Mouse (Mus musculus): ENCODE data around the gene Camk2n1. TPM values are rescaled to one million over a fixed set of nuclear protein-coding genes. Genes with fewer than 3 reads are reported as not detected.
"Not testable (repeated sequence)": the region's sequence is repeated elsewhere in the genome, so short reads cannot be mapped to it uniquely, and the experiment has no call there.

The Camk2n1 gene
- under 1 TPM; 0.38 to 0.80 TPM for polyA plus RNA-seq (2017; shearing (Covaris generic))

- peak; percentile 12 for ATAC-seq
These were observed at the start of gene Camk2n1 for GRCm38 (mm10) chr4:138453753-138454570. TSS of gene Camk2n1 (plus strand) at chr4:138454314.

- ATAC-seq: no peak
These were observed 49.3 kb upstream of the Camk2n1 start for GRCm38 (mm10) chr4:138404806-138405205.

GRCm38 (mm10) chr4:138407479-138408194 lies 46.5 kb upstream of the Camk2n1 start:
- peak; percentile 61 for ATAC-seq

GRCm38 (mm10) chr4:138411011-138411410 lies 43.1 kb upstream of the Camk2n1 start:
- no peak for ATAC-seq

GRCm38 (mm10) chr4:138411504-138412121 lies 42.5 kb upstream of the Camk2n1 start:
- ATAC-seq: no peak

- ATAC-seq: no peak
These were observed 39.4 kb upstream of the Camk2n1 start for GRCm38 (mm10) chr4:138414725-138415124.

GRCm38 (mm10) chr4:138415991-138416390 lies 38.1 kb upstream of the Camk2n1 start:
- no peak for ATAC-seq

GRCm38 (mm10) chr4:138416414-138416813 lies 37.7 kb upstream of the Camk2n1 start:
- no peak for ATAC-seq

GRCm38 (mm10) chr4:138417882-138418281 lies 36.2 kb upstream of the Camk2n1 start:
- no peak for ATAC-seq

- no peak for ATAC-seq
These were observed 35.7 kb upstream of the Camk2n1 start for GRCm38 (mm10) chr4:138418340-138418957.

GRCm38 (mm10) chr4:138425028-138425427 lies 29.1 kb upstream of the Camk2n1 start:
- ATAC-seq: no peak

GRCm38 (mm10) chr4:138425604-138426003 lies 28.5 kb upstream of the Camk2n1 start:
- not testable (repeated sequence) for ATAC-seq

GRCm38 (mm10) chr4:138426778-138427705 lies 27.1 kb upstream of the Camk2n1 start:
- ATAC-seq: peak; percentile 69

- ATAC-seq: no peak
These were observed 24.3 kb upstream of the Camk2n1 start for GRCm38 (mm10) chr4:138429778-138430177.

GRCm38 (mm10) chr4:138431340-138431739 lies 22.8 kb upstream of the Camk2n1 start:
- no peak for ATAC-seq

- ATAC-seq: peak; percentile 92
These were observed 19.5 kb upstream of the Camk2n1 start, which contains the start of gene Mul1 for GRCm38 (mm10) chr4:138434347-138435316. TSS of gene Mul1 (plus strand) at chr4:138434671.

GRCm38 (mm10) chr4:138440062-138440461 lies 14.1 kb upstream of the Camk2n1 start:
- no peak for ATAC-seq

- ATAC-seq: no peak
These were observed 9.2 kb upstream of the Camk2n1 start for GRCm38 (mm10) chr4:138444941-138445340.

GRCm38 (mm10) chr4:138446981-138447380 lies 7.1 kb upstream of the Camk2n1 start:
- no peak for ATAC-seq

GRCm38 (mm10) chr4:138447387-138447786 lies 6.7 kb upstream of the Camk2n1 start:
- ATAC-seq: peak; percentile 82

Data from activated CD4-positive, CD25-positive, alpha-beta regulatory T cell, adult 4 months (primary cell).